Mouse (Mus musculus): ENCODE results near the gene Kctd2. TPM values are rescaled to one million over a fixed set of nuclear protein-coding genes. Genes with fewer than 3 reads are reported as not detected.
"Not testable (repeated sequence)": the region's sequence is repeated elsewhere in the genome, so short reads cannot be mapped to it uniquely, and the experiment has no call there.

Gene Kctd2
- 10 to 100 TPM; 29.3 to 34.0 (median 29.7) TPM for total RNA-seq (2022)

DNA sequence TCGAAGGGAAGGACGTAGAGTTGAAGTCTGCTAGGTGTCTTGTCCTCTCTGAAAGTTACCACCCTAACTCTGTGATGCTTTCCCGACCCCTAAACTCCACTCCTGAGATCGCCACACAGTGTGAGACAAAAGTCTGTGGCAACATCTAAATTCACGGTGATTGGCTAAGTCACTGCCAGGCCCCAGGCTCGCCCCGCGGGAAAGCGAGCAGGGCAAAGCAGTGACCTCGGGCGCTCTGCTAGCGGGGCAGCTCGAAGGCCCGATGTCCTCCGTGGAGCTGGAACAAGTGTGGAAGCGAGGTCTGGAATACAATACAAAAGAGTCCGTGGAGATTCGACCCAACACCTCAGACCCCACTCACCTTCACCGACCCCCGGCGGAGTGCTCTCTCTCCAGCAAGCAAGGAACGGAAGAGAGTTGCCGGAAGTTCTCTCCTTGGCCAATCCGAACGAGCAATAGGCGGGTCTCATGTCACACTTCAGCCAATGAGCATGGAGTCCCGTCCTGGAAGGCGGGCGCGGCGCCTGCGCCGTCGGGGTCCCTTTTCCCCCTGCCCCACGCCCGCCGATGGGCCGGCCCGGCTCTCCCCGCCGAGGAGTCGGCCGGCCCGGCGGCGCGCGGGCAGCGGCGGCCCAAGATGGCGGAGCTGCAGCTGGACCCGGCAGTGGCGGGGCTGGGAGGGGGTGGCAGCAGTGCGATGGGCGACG is at the start of gene Kctd2, which contains the start of gene Atp5h:
TSS of gene Kctd2 (plus strand) at position 598 of the 707 bp plus-strand sequence.
TSS of gene Atp5h (minus strand) at position 432 of the 707 bp plus-strand sequence.
- DNase-seq (ENCODE audit: low spot score): peak; percentile 96

DNA sequence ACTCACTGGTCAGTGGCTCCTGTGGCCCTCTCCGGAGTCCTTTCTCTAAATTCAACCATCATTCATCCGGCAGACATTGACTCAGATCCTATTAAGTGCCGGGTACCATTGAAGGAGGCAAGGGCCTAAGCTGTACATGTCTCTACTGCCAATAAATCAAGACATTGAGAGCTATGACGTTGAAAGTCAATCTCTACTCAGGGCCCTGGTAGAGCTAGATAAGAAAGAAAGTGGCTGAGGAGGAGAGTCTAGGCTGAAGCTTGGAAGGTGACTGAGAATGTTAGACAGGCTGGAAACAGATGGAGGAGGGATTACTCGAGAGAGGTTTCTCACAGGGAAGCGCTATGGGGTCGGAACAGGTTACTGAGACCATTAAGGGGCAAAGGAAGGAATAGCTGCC is 49.6 kb upstream of the Kctd2 start:
- DNase-seq (ENCODE audit: low spot score): no peak

DNA sequence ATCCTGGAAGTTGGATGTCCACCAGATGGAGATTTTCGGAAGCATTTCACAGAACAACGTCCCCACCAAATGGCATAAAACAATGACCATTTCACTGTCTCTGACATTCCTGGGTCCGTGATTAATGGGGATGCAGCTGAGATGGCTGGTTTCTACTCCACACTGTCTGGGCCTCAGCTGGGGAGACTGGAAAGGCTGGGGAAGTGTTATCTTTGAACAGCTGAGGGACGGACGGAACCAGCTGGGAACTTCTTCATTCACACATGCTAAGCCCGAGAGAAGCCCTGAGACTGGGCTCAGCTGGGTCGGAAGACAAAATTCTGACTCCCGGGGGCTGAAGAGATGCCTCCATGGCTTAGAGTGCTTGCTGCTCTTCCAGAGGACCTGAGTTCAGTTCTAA is 48.6 kb upstream of the Kctd2 start:
- no peak for DNase-seq (ENCODE audit: low spot score)

DNA sequence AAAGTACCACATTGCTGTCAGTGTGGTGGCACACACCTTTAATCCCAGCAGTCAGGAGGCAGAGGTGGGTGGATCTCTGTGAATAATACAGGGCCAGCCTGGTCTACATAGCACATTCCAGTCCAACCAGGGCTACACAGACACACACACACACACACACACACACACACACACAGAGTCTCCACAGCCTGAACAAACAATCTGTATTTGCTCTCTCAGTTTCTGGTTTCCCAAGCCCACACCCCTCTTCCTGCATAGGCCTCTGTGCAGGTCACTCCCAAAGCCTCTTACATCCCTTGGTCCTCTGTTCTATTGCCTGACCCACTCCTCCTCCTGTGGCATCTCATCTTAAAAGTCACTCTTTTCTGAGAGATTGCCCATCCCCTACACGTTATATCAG is 47.9 kb upstream of the Kctd2 start:
- no peak for DNase-seq (ENCODE audit: low spot score)

DNA sequence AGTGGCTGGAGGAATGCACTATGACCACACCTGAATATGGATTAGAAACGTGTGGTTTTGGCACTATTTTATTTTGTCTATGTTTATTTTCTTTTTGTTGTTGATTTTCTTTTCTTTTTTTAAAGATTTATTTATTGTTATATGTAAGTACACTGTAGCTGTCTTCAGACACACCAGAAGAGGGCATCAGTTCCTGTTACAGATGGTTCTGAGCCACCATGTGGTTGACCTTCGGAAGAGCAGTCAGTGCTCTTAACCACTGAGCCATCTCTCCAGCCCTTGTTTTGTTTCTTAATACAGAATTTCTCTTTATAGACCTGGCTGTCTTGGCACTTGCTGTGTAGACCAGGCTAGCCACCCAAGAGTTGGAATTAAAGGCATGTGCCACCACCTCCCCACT is 47.2 kb upstream of the Kctd2 start:
- DNase-seq (ENCODE audit: low spot score): no peak

DNA sequence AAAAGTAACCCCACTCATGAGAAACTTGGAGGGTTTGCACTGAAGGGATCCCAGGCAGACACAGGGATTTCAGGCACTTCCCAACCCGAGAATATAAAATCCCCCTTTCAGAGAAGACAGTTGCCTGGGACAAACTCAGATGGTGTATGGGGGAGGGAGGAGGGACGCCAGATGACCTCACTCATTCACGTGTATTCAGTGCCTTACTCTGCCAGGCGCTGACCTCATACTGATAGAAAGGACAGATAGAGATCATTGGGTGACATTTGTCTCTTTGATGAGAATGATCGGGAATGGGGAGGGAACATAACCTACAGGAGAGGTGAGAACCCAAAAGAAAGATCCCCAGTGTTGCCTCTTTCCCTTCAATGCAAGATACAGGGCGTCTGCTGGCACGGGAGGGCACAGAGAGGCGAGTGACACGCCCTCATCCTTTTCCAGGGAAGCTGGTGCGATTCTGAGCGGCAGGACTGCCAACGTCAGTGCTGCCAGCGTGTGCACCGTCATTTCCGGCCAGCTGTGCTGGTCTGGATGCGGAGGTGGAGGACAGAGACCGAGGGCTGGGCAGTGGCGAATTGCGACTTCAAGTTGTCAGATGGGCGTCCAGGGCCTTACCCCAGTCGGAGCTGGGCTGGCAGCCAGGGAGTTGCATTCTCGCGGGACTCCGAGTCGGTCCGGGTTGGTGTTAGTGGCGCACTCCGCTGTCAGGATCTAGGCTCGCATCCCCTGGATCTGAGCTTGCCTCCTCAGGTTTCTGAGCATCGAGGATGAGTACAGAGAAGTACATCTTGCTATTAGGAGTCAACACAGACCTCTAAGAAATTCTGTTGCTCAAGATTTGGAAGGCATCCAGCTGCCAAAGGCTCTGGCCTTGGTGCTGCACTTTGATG is 45.9 kb upstream of the Kctd2 start:
- DNase-seq (ENCODE audit: low spot score): peak; percentile 61

DNA sequence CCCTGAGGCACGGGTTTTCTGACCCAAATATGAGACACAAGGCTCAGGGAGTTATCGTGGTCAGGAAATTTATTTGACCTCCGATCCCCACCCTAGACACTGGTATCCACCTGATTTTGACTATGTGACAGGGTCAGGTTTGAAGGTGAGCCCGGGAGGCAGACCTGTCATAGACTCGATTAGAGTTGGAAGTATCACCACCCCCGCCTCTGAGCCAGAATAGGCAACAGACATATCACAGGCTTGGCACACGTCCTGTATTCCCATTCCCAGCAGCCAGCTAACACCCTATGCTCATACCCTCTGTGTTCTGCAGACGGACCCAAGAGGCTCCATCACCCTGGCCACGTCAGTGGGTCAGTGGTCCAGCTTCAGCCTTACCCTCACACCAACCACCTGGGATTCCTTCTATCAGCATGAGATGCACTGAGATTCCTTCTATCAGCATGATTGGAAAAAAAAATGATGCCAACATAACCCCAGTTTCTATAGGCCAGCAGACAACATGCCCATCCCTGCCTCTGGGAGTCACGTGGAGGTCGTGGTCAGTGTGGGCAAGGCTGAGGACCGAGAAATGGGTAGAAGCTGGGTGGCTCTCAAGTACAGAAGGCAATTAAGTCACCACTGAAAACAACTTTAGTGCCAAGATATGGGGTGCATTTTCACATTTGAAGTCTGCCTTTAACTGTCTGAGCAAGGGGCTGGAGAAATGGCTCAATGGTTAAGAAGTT is 45.1 kb upstream of the Kctd2 start:
- DNase-seq (ENCODE audit: low spot score): no peak

DNA sequence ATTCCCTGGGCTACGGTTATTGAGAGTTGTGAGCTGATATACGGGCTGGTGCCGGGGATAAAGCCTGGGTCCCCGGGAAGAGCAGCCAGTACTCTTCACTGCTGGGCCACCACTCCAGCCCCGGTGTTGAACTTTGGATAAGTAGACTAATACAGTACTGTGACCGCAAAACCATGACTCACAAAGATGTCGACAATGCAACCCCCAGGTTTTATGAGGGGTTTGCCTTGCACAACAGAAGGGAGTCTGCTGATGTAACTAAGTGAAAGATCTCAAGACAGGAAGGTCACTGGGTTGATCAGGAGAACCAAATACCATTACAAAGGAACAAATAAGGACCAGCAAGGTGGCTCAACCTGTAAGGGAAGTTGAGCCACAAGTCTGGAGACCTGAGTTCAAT is 43.2 kb upstream of the Kctd2 start:
- DNase-seq (ENCODE audit: low spot score): no peak

DNA sequence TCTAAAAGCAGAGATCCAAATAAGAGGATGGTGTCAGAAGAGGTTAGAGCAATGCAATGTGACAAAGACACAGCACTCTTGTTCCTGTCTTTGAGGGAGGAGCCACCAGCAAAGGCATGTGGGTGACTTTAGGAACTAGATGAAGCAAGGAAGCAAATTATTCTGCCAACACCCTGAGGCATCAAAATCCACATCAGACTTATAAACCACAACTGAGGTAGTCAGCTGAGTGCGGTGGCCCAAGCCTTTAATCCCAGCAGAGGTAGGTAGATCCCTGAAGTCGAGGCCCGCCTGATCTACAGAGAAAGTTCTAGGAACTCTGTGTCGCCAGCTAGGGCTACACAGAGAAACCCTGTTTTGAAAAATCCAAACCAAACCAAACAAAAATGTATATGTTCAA is 42.7 kb upstream of the Kctd2 start:
- DNase-seq (ENCODE audit: low spot score): no peak

DNA sequence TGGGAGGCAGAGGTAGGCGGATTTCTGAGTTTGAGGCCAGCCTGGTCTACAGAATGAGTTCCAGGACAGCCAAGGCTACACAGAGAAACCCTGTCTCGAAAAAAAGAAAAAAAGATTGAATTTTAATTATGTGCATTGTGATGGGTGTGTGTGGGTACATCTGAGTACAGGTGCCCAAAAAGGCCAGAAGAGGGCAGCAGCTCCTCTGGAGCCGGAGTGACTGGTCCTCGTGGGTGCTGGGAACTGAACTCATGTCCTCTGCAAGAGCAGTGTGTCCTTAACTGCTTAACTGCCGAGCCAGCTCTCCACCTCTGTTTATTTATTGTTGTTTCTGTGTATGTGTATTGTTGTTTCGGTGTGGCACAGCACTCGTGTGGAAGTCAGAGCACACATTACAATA is 42.1 kb upstream of the Kctd2 start:
- DNase-seq (ENCODE audit: low spot score): no peak

DNA sequence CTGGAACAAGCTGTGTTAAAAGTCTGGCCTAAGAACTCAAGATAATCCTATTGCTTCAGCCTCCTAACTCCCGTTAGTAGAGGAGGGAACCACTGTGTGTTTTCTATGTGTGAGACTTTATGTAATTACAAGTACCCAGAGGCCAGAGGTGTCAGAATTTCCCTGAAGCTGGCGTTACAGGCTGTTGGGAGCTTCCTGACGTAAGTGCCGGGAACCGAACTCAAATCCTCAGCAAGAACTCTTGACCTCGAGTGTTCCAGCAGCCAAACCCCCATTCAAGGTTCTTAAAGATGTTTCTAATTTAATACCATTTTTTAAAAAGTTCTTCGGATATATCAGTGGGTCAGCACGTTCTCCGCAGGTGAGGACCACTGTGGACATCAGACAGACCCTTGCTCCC is 38.7 kb upstream of the Kctd2 start:
- DNase-seq (ENCODE audit: low spot score): no peak

DNA sequence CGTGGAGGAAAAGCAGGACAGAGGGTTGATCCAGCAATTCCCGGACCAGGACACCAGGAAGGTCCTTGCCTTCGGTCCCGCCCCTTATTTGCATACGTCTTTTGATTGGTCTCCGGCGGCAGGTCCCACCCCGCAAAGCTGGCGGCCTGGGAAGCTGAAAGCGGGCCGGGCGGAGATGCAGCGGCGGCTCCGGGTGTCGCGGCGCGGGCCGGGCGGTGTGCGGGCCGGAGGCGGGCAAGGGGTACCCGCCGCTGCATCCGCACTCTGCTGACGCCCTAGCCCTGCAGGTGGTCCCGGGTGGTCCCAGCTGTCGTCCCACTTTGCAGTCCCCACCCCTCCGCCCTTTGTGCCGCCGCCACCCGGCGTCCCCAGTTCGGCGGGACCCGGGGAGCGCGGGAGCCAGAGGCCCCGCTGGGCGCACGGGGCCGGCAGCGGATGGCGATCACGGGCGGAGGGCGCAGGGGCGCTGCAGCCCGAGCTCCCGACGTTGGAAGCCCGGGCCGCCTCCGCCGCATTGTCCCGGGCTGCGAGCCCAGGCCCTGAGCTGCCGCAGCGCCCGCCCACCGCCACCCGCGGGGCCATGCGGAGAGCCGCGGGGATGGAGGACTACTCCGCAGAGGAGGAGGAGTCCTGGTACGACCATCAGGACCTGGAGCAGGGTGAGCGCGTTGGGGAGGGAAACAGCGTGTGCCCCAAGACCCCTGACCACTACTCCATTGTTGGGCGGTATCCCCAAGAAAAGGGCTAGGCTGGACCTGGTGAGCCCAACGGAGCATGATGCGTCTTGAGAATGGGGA is 38.0 kb upstream of the Kctd2 start, which contains the start of gene Cdr2l:
TSS of gene Cdr2l (plus strand) at position 174 of the 797 bp plus-strand sequence.
- peak; percentile 94 for DNase-seq (ENCODE audit: low spot score)

DNA sequence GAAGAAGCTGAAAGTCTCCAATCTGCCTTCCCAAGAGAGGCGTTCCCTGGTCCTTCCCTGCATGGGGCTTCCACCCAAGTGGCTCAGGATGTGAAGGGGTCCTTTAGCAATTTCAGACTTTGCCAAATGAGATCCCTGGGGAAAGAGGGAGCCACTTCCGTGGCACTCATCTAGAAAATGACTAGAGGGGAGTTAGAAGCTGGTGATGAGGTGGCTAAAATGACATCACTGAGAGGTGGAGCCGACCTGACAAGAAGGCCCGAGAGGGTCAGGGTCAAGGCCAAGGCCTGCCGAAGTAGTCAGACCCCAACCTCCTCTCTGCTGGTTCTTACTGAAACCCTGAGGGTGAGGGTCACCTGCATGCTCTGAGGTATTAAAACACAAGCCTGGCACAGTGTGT is 37.0 kb upstream of the Kctd2 start:
- no peak for DNase-seq (ENCODE audit: low spot score)

DNA sequence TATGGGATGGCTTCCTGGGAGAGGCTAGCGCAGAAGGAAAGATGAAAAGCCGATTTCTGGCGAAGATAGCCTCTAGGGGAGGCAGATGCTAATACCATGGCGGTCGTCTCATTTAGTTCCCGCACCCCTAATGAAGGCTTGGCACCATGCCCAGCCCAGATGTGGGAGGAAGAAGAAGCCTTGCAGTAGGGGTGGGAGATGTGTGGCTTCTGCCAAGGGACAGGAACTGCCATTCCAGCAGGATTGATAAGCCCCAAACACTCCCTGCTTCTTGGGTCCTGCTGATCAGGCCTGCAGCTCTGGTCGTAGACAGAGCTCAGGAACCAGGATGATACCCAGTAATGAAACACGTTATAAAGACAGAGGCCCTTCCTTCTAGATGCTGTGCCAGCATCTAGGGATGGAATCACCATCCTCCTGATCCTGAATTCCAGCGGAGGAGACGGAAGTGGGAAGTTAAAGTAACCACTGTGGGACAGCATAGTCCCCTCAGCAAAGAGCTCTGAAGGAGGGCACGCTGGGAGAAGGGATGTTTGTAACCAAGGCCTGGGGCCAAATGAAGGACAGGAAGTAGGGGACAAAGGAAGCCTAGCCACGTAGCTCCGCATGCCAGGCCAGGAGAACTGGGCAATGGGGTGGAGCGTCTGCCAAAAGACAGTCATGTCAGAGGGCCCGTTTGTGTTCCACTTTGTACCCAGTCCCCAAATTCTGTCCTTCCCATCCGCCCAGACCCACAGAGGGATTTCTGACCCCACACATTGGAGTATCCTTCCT is 36.0 kb upstream of the Kctd2 start:
- DNase-seq (ENCODE audit: low spot score): no peak

DNA sequence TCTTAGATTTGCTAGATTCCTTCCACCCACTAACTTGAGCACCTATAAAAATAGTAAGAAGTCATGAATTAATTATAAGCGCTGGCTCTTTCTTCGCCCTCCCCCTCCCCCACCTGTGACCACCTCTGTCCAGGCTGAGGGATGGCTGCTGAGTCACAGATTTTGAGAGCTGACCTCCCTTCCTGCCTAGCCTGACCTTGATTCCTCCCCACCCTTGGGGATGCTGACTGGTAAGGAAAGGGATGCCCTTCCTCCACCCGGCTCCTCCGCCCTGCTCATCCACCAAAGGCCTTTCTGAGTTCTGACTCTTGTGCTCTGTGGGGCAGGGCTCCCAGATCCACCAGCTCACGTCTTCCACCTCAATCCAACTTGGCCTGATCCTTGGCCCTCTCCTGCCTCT is 35.3 kb upstream of the Kctd2 start:
- DNase-seq (ENCODE audit: low spot score): no peak

DNA sequence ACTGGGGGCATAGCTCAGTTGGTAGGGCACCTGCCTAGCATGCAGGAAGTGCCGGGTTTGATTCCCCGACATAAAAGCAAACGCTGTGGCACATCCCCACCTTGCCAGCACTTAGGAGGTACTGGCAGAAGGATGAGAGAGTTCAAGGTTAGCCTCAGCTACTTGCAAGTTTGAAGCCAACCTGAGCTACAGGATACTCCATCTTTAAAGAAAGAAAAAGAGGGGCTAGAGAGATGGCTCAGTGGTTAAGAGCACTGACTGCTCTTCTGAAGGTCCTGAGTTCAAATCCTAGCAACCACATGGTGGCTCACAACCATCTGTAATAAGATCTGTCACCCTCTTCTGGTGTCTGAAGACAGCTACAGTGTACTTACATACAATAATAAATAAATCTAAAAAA is 33.1 kb upstream of the Kctd2 start:
- DNase-seq (ENCODE audit: low spot score): not testable (repeated sequence)

DNA sequence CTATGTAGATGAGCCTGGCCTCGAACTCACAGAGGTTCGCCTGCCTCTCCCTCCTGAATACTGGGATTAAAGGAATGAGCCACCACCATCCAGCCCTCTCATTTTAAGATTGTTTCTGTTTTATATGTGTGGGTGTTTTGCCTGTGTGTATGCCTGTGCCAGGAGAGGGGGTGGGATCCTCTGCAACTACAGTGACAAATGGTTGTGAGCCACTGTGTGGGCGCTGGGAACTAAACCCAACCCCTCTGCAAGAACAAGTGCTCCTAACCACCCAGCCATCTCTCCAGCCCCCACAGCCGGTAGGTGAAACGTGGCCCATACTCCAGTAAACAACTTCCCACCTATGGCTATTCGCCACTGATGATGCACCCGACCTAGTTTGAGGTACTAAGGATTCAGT is 28.6 kb upstream of the Kctd2 start:
- no peak for DNase-seq (ENCODE audit: low spot score)

DNA sequence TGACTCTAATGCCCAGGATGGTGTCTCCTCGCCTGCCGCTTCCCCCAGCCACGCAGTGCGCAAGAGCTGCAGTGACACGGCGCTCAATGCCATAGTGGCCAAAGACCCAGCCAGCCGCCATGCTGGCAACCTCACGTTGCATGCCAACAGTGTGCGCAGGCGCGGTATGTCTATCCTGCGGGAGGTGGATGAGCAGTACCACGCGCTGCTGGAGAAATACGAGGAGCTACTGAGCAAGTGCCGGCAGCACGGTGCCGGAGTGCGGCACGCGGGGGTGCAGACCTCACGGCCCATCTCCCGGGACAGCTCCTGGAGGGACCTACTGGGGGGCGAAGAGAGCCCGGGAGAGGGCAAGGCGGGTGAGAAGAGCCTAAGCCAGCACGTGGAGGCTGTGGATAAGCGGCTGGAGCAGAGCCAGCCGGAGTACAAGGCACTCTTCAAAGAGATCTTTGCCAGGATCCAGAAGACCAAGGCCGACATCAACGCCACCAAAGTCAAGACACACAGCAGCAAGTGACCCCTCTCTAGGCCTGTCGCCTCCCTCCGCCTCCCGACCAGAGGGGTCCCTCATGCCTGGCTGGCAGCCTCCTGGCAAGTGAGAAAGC is 26.1 kb upstream of the Kctd2 start:
- DNase-seq (ENCODE audit: low spot score): no peak

DNA sequence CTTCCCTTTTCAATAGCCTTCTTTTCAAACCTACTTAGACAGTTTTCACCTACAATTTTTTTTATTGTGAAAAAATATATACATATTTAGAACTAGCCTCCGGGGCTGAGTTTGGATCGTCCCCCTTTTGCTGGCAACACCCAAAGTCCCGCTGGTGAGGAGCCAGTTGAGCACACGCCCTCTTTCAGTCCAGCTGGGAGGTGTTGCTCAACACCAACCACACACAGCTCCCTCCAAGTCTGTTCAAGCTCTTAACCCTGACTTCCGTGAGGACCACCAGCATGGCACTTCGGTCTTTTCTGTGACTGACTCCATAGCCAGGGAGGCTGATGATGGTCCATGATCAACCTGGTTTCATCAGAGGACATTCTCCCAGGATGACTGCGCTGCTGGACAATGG is 21.8 kb upstream of the Kctd2 start:
- DNase-seq (ENCODE audit: low spot score): no peak

DNA sequence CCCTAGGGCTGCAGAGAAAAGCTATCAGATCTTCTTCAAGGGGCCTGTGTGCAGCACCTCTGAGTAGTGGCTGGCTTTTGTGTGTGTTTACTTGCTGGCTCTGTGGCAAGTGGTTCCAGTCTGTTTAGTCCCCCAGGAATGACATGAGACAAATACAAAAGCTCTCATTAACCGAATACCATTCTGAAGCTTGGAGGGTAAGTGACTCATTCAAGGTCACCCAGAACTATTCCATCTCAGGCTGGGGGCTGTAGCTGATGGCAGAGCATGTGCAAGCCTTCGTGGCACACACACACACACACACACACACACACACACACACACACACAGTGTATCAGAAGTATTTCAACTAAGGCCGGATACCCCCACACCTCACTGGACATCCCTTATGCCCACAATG is 19.8 kb upstream of the Kctd2 start:
- no peak for DNase-seq (ENCODE audit: low spot score)
